Mouse (Mus musculus) neural tube, embryonic 14.5 days (tissue): Measurements from ENCODE around the gene Aqp9. TPM values are rescaled to one million over a fixed set of nuclear protein-coding genes. Genes with fewer than 3 reads are reported as not detected.

ENCODE experiments used
- ATAC-seq: fragments of 200-750 bp; cut with Nextera tagmentation; 2 replicates; pipeline ENCODE4 v1.8.0; 2017; ENCODE audit warnings: low read depth, mild to moderate bottlenecking, moderate TSS enrichment, moderate library complexity
- H3K27ac ChIP-seq: fragments of 300-500 bp; sonication (generic); 2 replicates; pipeline ENCODE4 v1.5.1; 2014; ENCODE audit warnings: low read depth, mild to moderate bottlenecking, control low read depth, low read length, moderate library complexity, mixed read lengths
- H3K27me3 ChIP-seq: fragments of 300-500 bp; sonication (generic); 2 replicates; pipeline ENCODE4 v1.6.1; 2014; ENCODE audit warnings: low read length; ENCODE audit not compliant: control insufficient read depth, insufficient read depth
- H3K36me3 ChIP-seq: fragments of 300-500 bp; sonication (generic); 2 replicates; pipeline ENCODE4 v1.6.1; 2014; ENCODE audit warnings: low read length, mixed read lengths; ENCODE audit not compliant: control insufficient read depth, insufficient read depth
- H3K4me1 ChIP-seq: fragments of 300-500 bp; sonication (generic); 2 replicates; pipeline ENCODE4 v1.6.1; 2014; ENCODE audit warnings: low read length; ENCODE audit not compliant: control insufficient read depth, insufficient read depth
- H3K4me2 ChIP-seq: fragments of 300-500 bp; sonication (generic); 2 replicates; pipeline ENCODE4 v1.6.1; 2014; ENCODE audit warnings: mild to moderate bottlenecking, low read depth, low read length, control low read depth
- H3K4me3 ChIP-seq: fragments of 300-500 bp; sonication (generic); 2 replicates; pipeline ENCODE4 v1.5.1; 2014; ENCODE audit warnings: low read depth, low read length, control low read depth, mixed read lengths
- H3K9ac ChIP-seq: fragments of 300-500 bp; sonication (generic); replicated peaks from 2 replicates; pipeline ENCODE4 v1.6.1; 2014; ENCODE audit warnings: low read depth, mild to moderate bottlenecking, control low read depth, low read length, mixed read lengths
- H3K9me3 ChIP-seq: fragments of 300-500 bp; sonication (generic); 2 replicates; pipeline ENCODE4 v1.6.1; 2016; ENCODE audit warnings: low read length; ENCODE audit not compliant: control insufficient read depth
- WGBS: fragments of 180-500 bp; shearing (Covaris S2); extraction: QIAGEN DNeasy Blood & Tissue Kit; methylation state at CpG from one replicate; pipeline ENCODE4 v1.1.7; 2014; 5-methylcytosine and 5-hydroxymethylcytosine counted together
- polyA plus RNA-seq: library from polyadenylated mRNA; unstranded; fragments of >200 nt; fragmentation: Nextera tagmentation; extraction: Ambion mirVana; gene quantifications from 2 replicates; pipeline ENCODE4 v1.2.1, GENCODE M21; 2014

The Aqp9 gene
- polyA plus RNA-seq = 0.74 and 0.88 TPM in 2 replicates

- Histone ChIP-seq H3K36me3 (no peaks in the 10 kb centered on the region), H3K4me2 (no peak within 1 kb of the TSS), H3K9me3 (no peaks in the 10 kb centered on the region), H3K27me3 (no peaks in the 10 kb centered on the region), H3K27ac (peak within 1 kb of the TSS; percentile 22; the same call in 1 of the 2 replicates), H3K4me1 (no peaks in the 10 kb centered on the region), H3K9ac (no peak within 1 kb of the TSS), H3K4me3 (no peak within 1 kb of the TSS)
- ATAC-seq = no peak
- WGBS = 36% methylated on average over 12 of the region's 12 CpGs
These were observed at the start of gene Aqp9 for GRCm38 (mm10) chr9:71168511-71168910. Aqp9 (minus strand) TSS chr9:71168682.

DNA sequence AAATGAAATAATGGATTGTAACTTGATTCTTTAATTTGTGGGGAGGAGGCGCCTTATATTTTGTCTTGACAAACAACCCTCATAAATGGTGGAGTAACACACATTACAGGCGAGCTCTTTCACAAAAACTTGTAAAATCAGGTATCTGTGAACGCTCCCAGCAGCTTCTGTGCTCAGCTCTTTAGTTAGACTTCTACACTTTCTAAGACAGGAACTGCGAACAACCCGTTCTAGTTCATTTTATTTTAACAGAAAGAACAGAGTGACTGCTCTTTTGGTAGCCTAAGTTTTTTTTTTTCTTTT, 49.3 kb upstream of the Aqp9 start:
- no peaks in the 10 kb centered on the region for H3K36me3 ChIP-seq
- H3K4me3 ChIP-seq = no peak overlapping the region
- no peak for ATAC-seq
- no peaks in the 10 kb centered on the region for H3K9me3 ChIP-seq
- 3% methylated on average over 5 of the region's 5 CpGs for WGBS
- no peak overlapping the region for H3K4me2 ChIP-seq
- no peak overlapping the region for H3K9ac ChIP-seq
- H3K27me3 ChIP-seq = peaks cover 60% of the 10 kb centered on the region
- peaks cover 6% of the 10 kb centered on the region for H3K4me1 ChIP-seq
- no peak overlapping the region for H3K27ac ChIP-seq

DNA sequence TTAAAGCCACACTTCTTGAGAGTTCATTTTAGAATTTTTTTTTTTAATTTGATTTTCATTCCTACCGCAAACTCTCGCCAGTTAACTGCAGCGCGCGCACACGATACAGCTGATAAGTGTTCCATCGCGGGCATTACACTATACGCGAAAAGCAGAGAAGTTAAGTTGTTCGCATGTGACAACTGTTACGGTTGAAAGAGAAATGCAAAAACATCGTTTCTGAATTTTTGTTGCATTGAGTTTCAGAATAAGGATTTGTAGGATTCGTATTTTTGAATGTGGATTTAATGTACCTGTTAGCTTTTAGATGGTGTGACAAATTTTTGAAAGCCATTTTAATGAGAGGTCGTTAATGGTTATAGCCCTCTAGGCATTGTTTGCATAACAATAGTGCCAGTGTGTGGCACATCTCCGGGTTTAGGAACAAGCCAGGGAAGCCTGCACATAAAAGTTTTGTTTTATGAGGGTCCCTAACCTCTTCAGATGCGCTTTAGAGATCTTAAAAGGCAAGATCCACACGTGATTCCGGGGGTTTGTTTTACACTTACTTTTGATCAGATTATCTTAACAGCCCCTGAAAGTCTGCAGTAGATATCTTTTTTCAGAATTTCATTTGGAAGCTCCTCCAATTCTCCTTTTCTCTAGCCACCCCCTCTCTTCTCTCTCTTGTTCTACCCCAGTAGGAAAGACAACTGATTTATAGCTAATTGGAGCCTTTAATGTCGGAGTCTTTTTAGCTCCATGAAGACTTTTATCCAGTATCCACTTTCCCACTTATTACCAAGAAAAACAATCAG, 48.7 kb upstream of the Aqp9 start:
- H3K4me3 ChIP-seq = no peak overlapping the region

DNA sequence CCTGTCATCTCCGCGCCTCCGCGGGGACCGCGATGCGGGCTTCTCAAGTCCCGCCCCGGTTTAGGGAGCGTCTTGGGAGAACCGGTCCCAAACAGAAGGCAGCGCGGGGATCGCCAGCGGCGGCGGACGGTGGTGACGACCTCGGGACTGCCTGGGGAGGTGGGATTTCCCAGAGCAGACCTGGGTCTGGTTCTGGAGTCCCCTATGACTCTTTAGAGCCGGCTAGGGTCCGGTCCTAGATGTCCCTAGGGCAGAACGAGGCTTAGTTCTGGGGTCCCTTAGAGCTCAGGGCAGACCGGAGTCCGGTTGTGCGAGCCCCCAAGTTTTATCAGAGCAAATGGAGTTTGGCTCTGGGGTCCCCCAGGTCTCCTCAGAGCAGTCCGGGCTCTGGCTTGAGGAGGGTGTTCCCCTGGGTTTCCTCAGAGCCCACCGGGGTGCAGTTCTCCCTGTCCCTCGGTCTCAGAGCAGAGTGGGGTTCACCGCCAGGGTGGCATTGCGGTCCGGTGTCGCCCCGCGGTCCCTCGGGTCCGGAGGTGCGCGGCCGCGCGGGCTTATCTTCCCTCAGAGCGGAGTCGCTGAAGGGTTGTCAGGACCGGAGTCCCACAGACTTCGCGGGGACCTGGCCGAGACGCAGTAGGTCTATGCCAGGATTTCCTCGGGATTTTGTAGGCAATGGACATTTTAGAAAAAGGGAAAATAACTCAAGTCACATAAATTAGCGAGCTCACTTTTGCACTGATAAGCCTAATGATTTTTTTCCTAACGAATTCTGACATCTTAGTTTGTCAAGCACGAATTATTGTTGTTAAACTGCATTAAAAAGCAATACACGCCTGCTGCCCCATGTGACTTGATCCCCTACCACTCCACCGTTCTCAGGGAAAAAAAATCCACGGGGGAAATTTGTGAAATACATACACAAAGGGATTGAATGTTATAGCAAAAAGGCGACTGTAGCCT, 47.8 kb upstream of the Aqp9 start:
- peak overlapping the region; percentile 46 for H3K4me2 ChIP-seq
- peaks cover 57% of the 10 kb centered on the region for H3K27me3 ChIP-seq
- peak overlapping the region; percentile 29 for H3K4me3 ChIP-seq
- WGBS = under 1% methylated on average over 57 of the region's 57 CpGs
- H3K36me3 ChIP-seq = no peaks in the 10 kb centered on the region
- peaks cover 6% of the 10 kb centered on the region for H3K4me1 ChIP-seq
- peak overlapping the region; percentile 25; the same call in 1 of the 2 replicates for H3K9ac ChIP-seq
- no peak overlapping the region for H3K27ac ChIP-seq
- ATAC-seq = peak; percentile 38; the same call in 1 of the 2 replicates
- no peaks in the 10 kb centered on the region for H3K9me3 ChIP-seq

More for the DNA sequence above, 48.7 kb upstream of the Aqp9 start:
- ATAC-seq = no peak
- no peak overlapping the region for H3K9ac ChIP-seq
- no peak overlapping the region for H3K27ac ChIP-seq
- WGBS = under 1% methylated on average over 20 of the region's 20 CpGs
- peaks cover 60% of the 10 kb centered on the region for H3K27me3 ChIP-seq
- H3K9me3 ChIP-seq = no peaks in the 10 kb centered on the region
- H3K4me1 ChIP-seq = peaks cover 6% of the 10 kb centered on the region
- no peaks in the 10 kb centered on the region for H3K36me3 ChIP-seq
- H3K4me2 ChIP-seq = no peak overlapping the region

DNA sequence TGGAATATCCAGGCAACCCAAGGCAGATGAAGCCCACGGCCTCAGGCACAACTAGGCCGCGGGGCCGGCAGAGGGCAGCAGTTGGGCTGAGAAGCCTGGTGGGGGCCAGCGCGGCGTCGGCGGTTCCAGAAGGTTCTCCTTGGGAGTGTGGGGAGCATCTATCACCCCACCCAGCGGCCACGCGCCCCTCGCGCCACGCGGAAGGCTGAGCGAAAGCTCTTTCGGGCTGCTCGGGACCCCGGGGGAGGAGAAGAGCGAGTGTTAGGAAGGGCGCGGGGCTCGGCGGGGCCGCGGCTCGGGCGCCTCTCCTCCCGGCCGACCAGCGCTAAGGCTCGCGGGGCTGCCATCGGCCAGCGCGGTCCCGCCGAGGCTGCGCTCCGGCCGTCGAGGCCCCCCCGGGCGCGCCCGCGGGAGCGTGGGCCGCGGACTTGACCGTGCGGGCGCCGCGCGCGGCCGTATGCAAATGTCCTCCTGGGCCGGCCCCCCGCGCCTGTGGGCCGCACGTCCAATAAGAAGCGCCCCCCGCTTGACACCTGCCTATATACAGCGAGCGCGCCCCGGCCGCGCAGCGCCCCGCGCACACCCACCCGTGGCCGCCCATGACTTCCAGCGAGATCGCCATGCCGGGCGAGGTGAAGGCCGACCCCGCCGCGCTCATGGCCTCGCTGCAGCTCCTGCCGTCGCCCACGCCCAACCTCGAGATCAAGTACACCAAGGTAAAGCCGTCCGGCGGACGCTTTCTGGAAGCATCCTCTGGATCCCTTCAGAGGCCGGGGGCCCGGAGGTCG, 47.0 kb upstream of the Aqp9 start, which contains the start of gene Aldh1a2:
Gene Aldh1a2, plus strand, starts transcription at position 542 of the 788 bp plus-strand sequence.
- Histone ChIP-seq H3K27me3 (peaks cover 51% of the 10 kb centered on the region), H3K4me3 (peak within 1 kb of the TSS; percentile 29), H3K36me3 (no peaks in the 10 kb centered on the region), H3K9me3 (no peaks in the 10 kb centered on the region), H3K4me1 (peaks cover 6% of the 10 kb centered on the region), H3K9ac (peak within 1 kb of the TSS; percentile 25; the same call in 1 of the 2 replicates), H3K27ac (no peak within 1 kb of the TSS), H3K4me2 (peak within 1 kb of the TSS; percentile 46)
- peak; percentile 56 for ATAC-seq
- under 1% methylated on average over 69 of the region's 97 CpGs for WGBS

- Histone ChIP-seq H3K4me1 (peaks cover 6% of the 10 kb centered on the region), H3K9ac (no peak overlapping the region), H3K27me3 (peaks cover 35% of the 10 kb centered on the region), H3K4me2 (no peak overlapping the region), H3K36me3 (no peaks in the 10 kb centered on the region), H3K27ac (no peak overlapping the region), H3K4me3 (no peak overlapping the region), H3K9me3 (no peaks in the 10 kb centered on the region)
- no peak for ATAC-seq
- WGBS = 37% methylated on average over 4 of the region's 4 CpGs
These were observed 45.2 kb upstream of the Aqp9 start for GRCm38 (mm10) chr9:71213636-71214035.

DNA sequence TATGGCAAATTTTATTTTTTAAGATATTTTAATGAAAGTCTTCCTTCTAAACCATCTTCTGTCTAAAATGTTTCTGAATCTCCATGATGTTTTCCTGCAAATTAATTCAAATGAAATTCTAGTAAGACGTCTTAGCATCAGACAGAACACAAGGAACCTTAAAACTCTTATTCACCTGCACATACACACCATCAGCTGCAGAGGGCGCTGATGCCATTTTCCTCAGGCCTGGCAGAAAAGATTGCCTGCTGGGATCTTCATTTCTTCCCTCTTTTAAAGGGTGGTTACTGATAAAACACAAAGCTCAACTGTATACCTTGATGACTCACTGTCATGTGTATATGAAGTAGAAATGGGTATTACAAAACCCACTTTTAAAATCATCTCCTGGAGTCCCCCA, 42.4 kb upstream of the Aqp9 start:
- H3K9ac ChIP-seq = no peak overlapping the region
- no peak overlapping the region for H3K27ac ChIP-seq
- ATAC-seq = no peak
- H3K27me3 ChIP-seq = peaks cover 23% of the 10 kb centered on the region
- WGBS = 9% methylated on average over 2 of the region's 2 CpGs
- peaks cover 5% of the 10 kb centered on the region for H3K4me1 ChIP-seq
- no peak overlapping the region for H3K4me2 ChIP-seq
- H3K9me3 ChIP-seq = no peaks in the 10 kb centered on the region
- no peak overlapping the region for H3K4me3 ChIP-seq
- H3K36me3 ChIP-seq = no peaks in the 10 kb centered on the region

- Histone ChIP-seq H3K27me3 (peaks cover 13% of the 10 kb centered on the region), H3K36me3 (no peaks in the 10 kb centered on the region), H3K4me3 (no peak overlapping the region), H3K9ac (no peak overlapping the region), H3K4me1 (no peaks in the 10 kb centered on the region), H3K9me3 (no peaks in the 10 kb centered on the region), H3K4me2 (no peak overlapping the region), H3K27ac (no peak overlapping the region)
- ATAC-seq = no peak
- 77% methylated on average over 3 of the region's 3 CpGs for WGBS
These were observed 40.8 kb upstream of the Aqp9 start for GRCm38 (mm10) chr9:71209299-71209698.
